Mouse (Mus musculus) midbrain, embryonic 14.5 days (tissue): ENCODE measurements around the gene Zbtb21. TPM values are rescaled to one million over a fixed set of nuclear protein-coding genes. Genes with fewer than 3 reads are reported as not detected.

Experiments used
- ATAC-seq: fragments of 200-750 bp; cut with Nextera tagmentation; 2 replicates; pipeline ENCODE4 v1.8.0; 2017; ENCODE audit warnings: moderate number of reproducible peaks, moderate library complexity; ENCODE audit not compliant: low FRiP score, low TSS enrichment
- DNase-seq: peaks from one replicate; pipeline ENCODE4 v3.0.0-alpha.2; 2015
- H3K27ac ChIP-seq: fragments of 300-500 bp; sonication (generic); replicated peaks from 2 replicates; pipeline ENCODE4 v1.5.1; 2014; ENCODE audit warnings: mild to moderate bottlenecking, low read depth, low read length, moderate library complexity
- H3K27me3 ChIP-seq: fragments of 300-500 bp; sonication (generic); 2 replicates; pipeline ENCODE4 v1.6.1; 2014; ENCODE audit warnings: low read length, control low read depth, mixed read lengths; ENCODE audit not compliant: control insufficient read depth, insufficient read depth
- H3K36me3 ChIP-seq: fragments of 300-500 bp; sonication (generic); 2 replicates; pipeline ENCODE4 v1.6.1; 2014; ENCODE audit warnings: low read length, control low read depth; ENCODE audit not compliant: control insufficient read depth, insufficient read depth
- H3K4me1 ChIP-seq: fragments of 300-500 bp; sonication (generic); 2 replicates; pipeline ENCODE4 v1.6.1; 2014; ENCODE audit warnings: mild to moderate bottlenecking, antibody characterized with exemption, low read length, control low read depth; ENCODE audit not compliant: control insufficient read depth, insufficient read depth
- H3K4me2 ChIP-seq: fragments of 300-500 bp; sonication (generic); 2 replicates; pipeline ENCODE4 v1.6.1; 2014; ENCODE audit warnings: mild to moderate bottlenecking, low read length, moderate library complexity
- H3K4me3 ChIP-seq: fragments of 300-500 bp; sonication (generic); replicated peaks from 2 replicates; pipeline ENCODE4 v1.5.1; 2014; ENCODE audit warnings: low read depth, low read length
- H3K9ac ChIP-seq: fragments of 300-500 bp; sonication (generic); replicated peaks from 2 replicates; pipeline ENCODE4 v1.6.1; 2014; ENCODE audit warnings: mild to moderate bottlenecking, low read length, moderate library complexity
- H3K9me3 ChIP-seq: fragments of 300-500 bp; sonication (generic); 2 replicates; pipeline ENCODE4 v1.6.1; 2016; ENCODE audit warnings: low read length, control low read depth, mixed read lengths; ENCODE audit not compliant: control insufficient read depth
- WGBS: fragments of 180-500 bp; shearing (Covaris S2); extraction: QIAGEN DNeasy Blood & Tissue Kit; methylation state at CpG from one replicate; pipeline ENCODE4 v1.1.7; 2014; 5-methylcytosine and 5-hydroxymethylcytosine counted together
- polyA plus RNA-seq: library from polyadenylated mRNA; unstranded; fragments of >200 nt; fragmentation: Nextera tagmentation; extraction: Ambion mirVana; gene quantifications from 2 replicates; pipeline ENCODE4 v1.2.1, GENCODE M21; 2014

The Zbtb21 gene
- polyA plus RNA-seq, 1 experiment from 2014 or later, result 12.7 TPM

- no peak overlapping the region; the same call in 1 of the 2 replicates for H3K4me2 ChIP-seq
- ATAC-seq, result no peak
- H3K4me1 ChIP-seq, result peaks cover 8% of the 10 kb centered on the region; the same call in 1 of the 2 replicates
- no peak overlapping the region for H3K27ac ChIP-seq
- 0 out of 2 replicates have a peak, but pooled peaks cover 3% of the 10 kb centered on the region for H3K27me3 ChIP-seq
- 100% methylated on average over 1 of the region's 1 CpGs for WGBS
- no peak for DNase-seq
- H3K9me3 ChIP-seq, result no peaks in the 10 kb centered on the region
- H3K36me3 ChIP-seq, result no peaks in the 10 kb centered on the region
- no peak overlapping the region for H3K4me3 ChIP-seq
- no peak overlapping the region for H3K9ac ChIP-seq
These were observed 41.8 kb downstream of the Zbtb21 start for GRCm38 (mm10) chr16:97920621-97921020.

DNA sequence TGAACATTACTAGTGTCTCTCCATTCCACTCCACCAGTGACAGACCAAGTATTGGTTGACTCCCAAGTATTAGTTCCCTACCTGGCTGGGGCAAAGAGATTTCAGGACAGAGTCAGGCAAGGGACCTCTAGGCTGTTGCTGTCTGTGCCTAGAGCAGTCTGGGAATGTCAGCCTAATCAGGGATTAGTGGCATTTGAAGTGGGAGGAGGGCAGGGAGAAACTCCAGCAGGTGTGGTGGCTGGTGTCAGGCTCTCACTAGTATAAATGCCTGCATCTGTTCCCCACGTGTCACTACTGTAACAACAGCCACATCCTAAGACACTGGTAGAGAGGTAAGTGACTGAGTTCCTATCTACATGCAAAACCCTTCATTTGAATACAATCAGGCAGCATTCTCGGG, 42.6 kb downstream of the Zbtb21 start:
- H3K4me2 ChIP-seq, result no peak overlapping the region
- ATAC-seq, result no peak
- H3K27me3 ChIP-seq, result 0 out of 2 replicates have a peak, but pooled peaks cover 3% of the 10 kb centered on the region
- H3K4me1 ChIP-seq, result peaks cover 8% of the 10 kb centered on the region; the same call in 1 of the 2 replicates
- H3K9ac ChIP-seq, result no peak overlapping the region
- H3K27ac ChIP-seq, result no peak overlapping the region
- 26% methylated on average over 2 of the region's 2 CpGs for WGBS
- H3K4me3 ChIP-seq, result no peak overlapping the region
- no peaks in the 10 kb centered on the region for H3K36me3 ChIP-seq
- H3K9me3 ChIP-seq, result no peaks in the 10 kb centered on the region
- no peak for DNase-seq

GRCm38 (mm10) chr16:97912873-97913272, 49.5 kb downstream of the Zbtb21 start:
- Histone ChIP-seq H3K27me3 (no peaks in the 10 kb centered on the region), H3K9me3 (no peaks in the 10 kb centered on the region), H3K27ac (no peak overlapping the region), H3K4me3 (no peak overlapping the region), H3K9ac (no peak overlapping the region), H3K4me1 (no peaks in the 10 kb centered on the region), H3K36me3 (no peaks in the 10 kb centered on the region), H3K4me2 (no peak overlapping the region)
- DNase-seq (no peak), ATAC-seq (no peak)

GRCm38 (mm10) chr16:97909356-97909755, 53.1 kb downstream of the Zbtb21 start:
- no peaks in the 10 kb centered on the region for H3K4me1 ChIP-seq
- no peak overlapping the region for H3K4me2 ChIP-seq
- no peak for DNase-seq
- no peaks in the 10 kb centered on the region for H3K9me3 ChIP-seq
- H3K27me3 ChIP-seq, result no peaks in the 10 kb centered on the region
- H3K4me3 ChIP-seq, result no peak overlapping the region
- no peak overlapping the region for H3K27ac ChIP-seq
- H3K36me3 ChIP-seq, result no peaks in the 10 kb centered on the region
- WGBS, result 100% methylated on average over 1 of the region's 1 CpGs
- no peak overlapping the region for H3K9ac ChIP-seq
- ATAC-seq, result no peak

DNA sequence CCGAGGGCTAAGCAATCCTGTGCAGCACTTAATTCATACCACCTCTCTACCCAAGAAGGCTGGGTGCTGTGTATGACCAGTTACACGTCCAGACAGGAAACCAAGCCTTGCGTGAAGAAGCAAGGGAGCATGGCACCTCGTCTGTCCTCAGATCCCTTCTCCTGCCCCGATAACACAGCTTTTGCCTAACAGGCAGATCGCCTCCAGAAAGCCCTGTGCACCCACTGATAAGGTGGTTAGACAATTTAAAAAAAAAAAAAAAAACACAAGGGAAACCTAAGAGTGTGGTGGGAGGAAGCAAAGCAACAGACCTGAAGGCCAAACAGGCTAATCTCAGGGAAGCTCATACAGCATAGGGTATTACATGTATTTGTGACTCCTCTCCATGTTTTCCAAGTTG, 54.9 kb downstream of the Zbtb21 start:
- Histone ChIP-seq H3K4me1 (no peaks in the 10 kb centered on the region), H3K9me3 (no peaks in the 10 kb centered on the region), H3K27me3 (no peaks in the 10 kb centered on the region), H3K4me2 (no peak overlapping the region), H3K27ac (no peak overlapping the region), H3K36me3 (no peaks in the 10 kb centered on the region), H3K4me3 (no peak overlapping the region), H3K9ac (no peak overlapping the region)
- ATAC-seq, result no peak
- no peak for DNase-seq
- WGBS, result 87% methylated on average over 6 of the region's 6 CpGs

DNA sequence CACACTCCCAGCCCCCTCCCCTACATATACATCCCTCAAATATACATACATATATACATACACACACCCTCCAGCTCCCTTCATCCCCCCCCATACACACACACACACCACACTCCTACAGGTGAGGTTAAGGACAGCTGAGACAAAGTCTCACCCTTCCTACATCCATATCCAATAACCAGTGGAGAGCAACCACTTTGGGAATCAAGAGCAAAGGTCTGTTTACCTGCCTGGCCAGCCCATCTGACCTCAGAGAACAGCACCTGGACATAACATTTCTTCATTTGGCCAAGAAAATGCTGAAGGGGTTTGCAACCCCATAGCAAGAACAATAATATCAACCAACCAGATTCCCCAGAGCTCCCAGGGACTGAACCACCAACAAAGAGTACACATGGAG, 56.1 kb downstream of the Zbtb21 start:
- Histone ChIP-seq H3K4me1 (no peaks in the 10 kb centered on the region), H3K36me3 (no peaks in the 10 kb centered on the region), H3K27me3 (no peaks in the 10 kb centered on the region), H3K4me3 (no peak overlapping the region), H3K9me3 (no peaks in the 10 kb centered on the region), H3K9ac (no peak overlapping the region), H3K27ac (no peak overlapping the region), H3K4me2 (no peak overlapping the region)
- ATAC-seq, result no peak
- no peak for DNase-seq

DNA sequence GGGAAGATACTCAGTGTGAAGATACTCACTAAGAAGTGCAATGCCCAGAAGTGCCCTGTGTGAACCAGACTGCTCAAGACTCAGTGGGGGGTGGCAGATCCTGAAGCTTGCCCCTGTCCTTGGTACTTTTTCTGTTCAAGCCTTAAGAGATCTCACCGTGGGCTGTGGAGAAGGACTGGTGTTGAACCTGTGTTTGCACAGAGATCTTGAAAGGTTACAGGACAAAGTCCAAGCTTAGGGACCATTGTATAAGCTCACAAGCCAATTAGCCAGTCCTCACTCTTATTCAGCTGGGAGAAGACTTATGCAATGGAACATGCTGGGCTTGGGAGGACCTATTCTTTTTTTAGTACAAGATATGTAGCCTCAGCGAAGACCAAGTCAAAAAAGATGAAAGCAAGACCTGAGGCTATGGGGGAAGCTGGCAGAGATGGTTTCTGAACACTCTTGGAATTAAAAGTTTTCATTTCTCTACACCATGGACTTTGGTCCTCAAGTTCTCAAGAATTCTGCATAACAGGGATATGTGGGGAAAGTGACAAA, 56.9 kb downstream of the Zbtb21 start:
- DNase-seq, result no peak
- WGBS, result 75% methylated on average over 2 of the region's 2 CpGs

GRCm38 (mm10) chr16:97904035-97904434, 58.4 kb downstream of the Zbtb21 start:
- H3K9ac ChIP-seq, result no peak overlapping the region
- H3K27me3 ChIP-seq, result no peaks in the 10 kb centered on the region
- H3K4me2 ChIP-seq, result no peak overlapping the region
- no peaks in the 10 kb centered on the region for H3K9me3 ChIP-seq
- H3K36me3 ChIP-seq, result no peaks in the 10 kb centered on the region
- H3K4me3 ChIP-seq, result no peak overlapping the region
- H3K27ac ChIP-seq, result no peak overlapping the region
- H3K4me1 ChIP-seq, result no peaks in the 10 kb centered on the region
- 73% methylated on average over 3 of the region's 3 CpGs for WGBS
- DNase-seq, result no peak
- ATAC-seq, result no peak

More for the DNA sequence above, 56.9 kb downstream of the Zbtb21 start:
- H3K9me3 ChIP-seq, result no peaks in the 10 kb centered on the region
- H3K36me3 ChIP-seq, result no peaks in the 10 kb centered on the region
- no peak overlapping the region for H3K9ac ChIP-seq
- H3K27me3 ChIP-seq, result no peaks in the 10 kb centered on the region
- no peak overlapping the region for H3K4me2 ChIP-seq
- no peak for ATAC-seq
- H3K4me3 ChIP-seq, result no peak overlapping the region
- H3K4me1 ChIP-seq, result no peaks in the 10 kb centered on the region
- no peak overlapping the region for H3K27ac ChIP-seq

DNA sequence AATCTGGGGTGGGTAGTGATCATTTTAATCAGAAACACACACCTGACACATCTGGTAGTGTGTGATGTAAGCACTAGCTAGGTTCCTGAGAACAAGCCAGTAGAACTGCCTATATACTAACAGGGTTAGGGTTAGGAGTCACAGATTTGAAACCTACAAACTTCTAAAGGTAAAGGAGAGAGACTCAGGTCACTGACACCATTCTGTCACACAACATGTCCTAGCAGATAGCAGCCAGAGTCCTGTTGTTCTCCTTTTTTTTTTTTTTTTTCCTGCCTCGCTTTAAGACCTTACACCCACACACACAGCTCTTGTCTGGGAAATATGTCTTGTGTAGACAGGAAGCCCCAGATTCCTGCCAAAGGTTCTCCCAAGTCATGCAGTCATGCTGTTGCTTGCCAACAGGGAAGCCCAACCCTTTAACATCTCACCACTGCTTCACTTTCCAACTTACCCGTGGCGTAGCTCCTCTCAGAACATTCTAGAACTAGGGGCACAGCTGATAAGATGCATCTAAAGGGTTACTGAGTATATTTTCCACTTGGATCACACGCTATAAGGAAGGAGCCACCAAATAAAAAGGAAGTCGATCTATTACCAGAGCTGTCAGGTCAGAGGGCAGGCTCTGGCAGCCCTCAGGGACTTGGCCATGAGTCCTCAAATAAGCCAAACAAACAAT, 64.9 kb downstream of the Zbtb21 start:
- no peaks in the 10 kb centered on the region for H3K4me1 ChIP-seq
- no peak overlapping the region for H3K4me3 ChIP-seq
- WGBS, result 86% methylated on average over 5 of the region's 5 CpGs
- H3K4me2 ChIP-seq, result no peak overlapping the region
- no peaks in the 10 kb centered on the region for H3K9me3 ChIP-seq
- H3K36me3 ChIP-seq, result no peaks in the 10 kb centered on the region
- no peak overlapping the region for H3K9ac ChIP-seq
- no peaks in the 10 kb centered on the region for H3K27me3 ChIP-seq
- DNase-seq, result no peak
- H3K27ac ChIP-seq, result no peak overlapping the region
- ATAC-seq, result no peak
